In genomic region chr2:106973959-106974639, GRCm38 (mm10) we compare ENCODE assay signal across 7 mouse cellular contexts. TPM values are rescaled to one million over a fixed set of nuclear protein-coding genes. Genes with fewer than 3 reads are reported as not detected.
DNase-seq lines count a peak whose midpoint lies in the region; ATAC-seq lines count a peak whose summit lies in the region.

TSS of gene Arl14ep (minus strand) at chr2:106974424.

- no peaks in the 10 kb centered on the region for H3K9me3 ChIP-seq in embryonic facial prominence, embryonic 12.5 days
- no peaks in the 10 kb centered on the region for H3K9me3 ChIP-seq in limb, embryonic 11.5 days (ENCODE audit: control insufficient read depth, low read length)
- H3K9me3 ChIP-seq in midbrain, embryonic 14.5 days (ENCODE audit: control insufficient read depth, low read length) = no peaks in the 10 kb centered on the region

- H3K4me1 ChIP-seq in embryonic facial prominence, embryonic 12.5 days = peaks cover 16% of the 10 kb centered on the region
- no peaks in the 10 kb centered on the region for H3K4me1 ChIP-seq in limb, embryonic 11.5 days (ENCODE audit: control insufficient read depth, insufficient read depth, low read length)
- H3K4me1 ChIP-seq in midbrain, embryonic 14.5 days (ENCODE audit: control insufficient read depth, insufficient read depth, low read length) = peaks cover 14% of the 10 kb centered on the region

- no peaks in the 10 kb centered on the region for H3K27me3 ChIP-seq in embryonic facial prominence, embryonic 12.5 days
- no peaks in the 10 kb centered on the region for H3K27me3 ChIP-seq in limb, embryonic 11.5 days (ENCODE audit: control insufficient read depth, insufficient read depth, low read length)
- no peaks in the 10 kb centered on the region for H3K27me3 ChIP-seq in midbrain, embryonic 14.5 days (ENCODE audit: control insufficient read depth, insufficient read depth, low read length)

- under 1% methylated on average over 36 of the region's 36 CpGs for WGBS in embryonic facial prominence, embryonic 12.5 days
- under 1% methylated on average over 36 of the region's 36 CpGs for WGBS in limb, embryonic 11.5 days
- under 1% methylated on average over 36 of the region's 36 CpGs for WGBS in midbrain, embryonic 14.5 days

- H3K9ac ChIP-seq in embryonic facial prominence, embryonic 12.5 days = peak within 1 kb of the TSS; percentile 70
- H3K9ac ChIP-seq in limb, embryonic 11.5 days (ENCODE audit: low read length) = peak within 1 kb of the TSS; percentile 97
- peak within 1 kb of the TSS; percentile 93 for H3K9ac ChIP-seq in midbrain, embryonic 14.5 days (replicated peaks; ENCODE audit: low read length)

- H3K27ac ChIP-seq in embryonic facial prominence, embryonic 12.5 days = peak within 1 kb of the TSS; percentile 12; the same call in 1 of the 2 replicates
- H3K27ac ChIP-seq in limb, embryonic 11.5 days (replicated peaks; ENCODE audit: low read depth, low read length) = peak within 1 kb of the TSS; percentile 68; the same call in 1 of the 2 replicates
- H3K27ac ChIP-seq in midbrain, embryonic 14.5 days (replicated peaks; ENCODE audit: low read depth, low read length) = peak within 1 kb of the TSS; percentile 57

- peak within 1 kb of the TSS; percentile 52 for H3K4me2 ChIP-seq in embryonic facial prominence, embryonic 12.5 days (replicated peaks)
- H3K4me2 ChIP-seq in limb, embryonic 11.5 days (ENCODE audit: low read depth, severe bottlenecking) = peak within 1 kb of the TSS; percentile 45
- H3K4me2 ChIP-seq in midbrain, embryonic 14.5 days (ENCODE audit: low read length) = peak within 1 kb of the TSS; percentile 65

- peak within 1 kb of the TSS; percentile 59 for H3K4me3 ChIP-seq in embryonic facial prominence, embryonic 12.5 days
- H3K4me3 ChIP-seq in limb, embryonic 11.5 days (ENCODE audit: low read depth, low read length) = peak within 1 kb of the TSS; percentile 85
- H3K4me3 ChIP-seq in midbrain, embryonic 14.5 days (replicated peaks; ENCODE audit: low read depth, low read length) = peak within 1 kb of the TSS; percentile 88

- 0 out of 2 replicates have a peak, but pooled peaks cover 3% of the 10 kb centered on the region for H3K36me3 ChIP-seq in embryonic facial prominence, embryonic 12.5 days
- no peaks in the 10 kb centered on the region for H3K36me3 ChIP-seq in limb, embryonic 11.5 days (ENCODE audit: control insufficient read depth, insufficient read depth, low read length)
- H3K36me3 ChIP-seq in midbrain, embryonic 14.5 days (ENCODE audit: control insufficient read depth, insufficient read depth, low read length) = 0 out of 2 replicates have a peak, but pooled peaks cover 2% of the 10 kb centered on the region

- DNase-seq in adrenal gland, postnatal 25 days = peak; percentile 84
- DNase-seq in heart, adult 11 months = peak; percentile 99
- peak; percentile 87 for DNase-seq in kidney, adult 18-20 months
- peak; percentile 91 for DNase-seq in limb, embryonic 11.5 days (ENCODE audit: low spot score)
- DNase-seq in midbrain, embryonic 14.5 days = peak; percentile 92
- DNase-seq in spleen, adult 18-20 months = peak; percentile 65 to 73

- peak; percentile 98 for ATAC-seq in embryonic facial prominence, embryonic 12.5 days (ENCODE audit: insufficient number of reproducible peaks, insufficient read depth, low FRiP score, low TSS enrichment)
- peak; percentile 93 for ATAC-seq in limb, embryonic 11.5 days (ENCODE audit: insufficient number of reproducible peaks, low FRiP score, low TSS enrichment, low read depth)
- ATAC-seq in midbrain, embryonic 14.5 days (ENCODE audit: low FRiP score, low TSS enrichment) = peak; percentile 95

RNA-seq across cellular contexts. Expression of gene Arl14ep, which starts in this region (rescaled TPM):
- 39.8 and 45.5 TPM in 2 replicates for total RNA-seq in adrenal gland, postnatal 25 days (2021)
- polyA plus RNA-seq in embryonic facial prominence, embryonic 12.5 days (2016; fragmentation: Nextera tagmentation; extraction: Ambion mirVana) = 62.4 and 65.2 TPM in 2 replicates
- polyA plus RNA-seq in limb, embryonic 11.5 days (2014; fragmentation: Nextera tagmentation; extraction: Ambion mirVana) = 63.1 and 64.9 TPM in 2 replicates
- polyA plus RNA-seq in midbrain, embryonic 14.5 days (2014; fragmentation: Nextera tagmentation; extraction: Ambion mirVana) = 34.8 and 44.6 TPM in 2 replicates

Comparison
In these comparisons a context has a peak if more than half of its experiments do, and no peak if none do; other contexts are left out.
1. Peak in every context shown above with its lines: DNase-seq, ATAC-seq, H3K4me3 ChIP-seq and H3K27ac ChIP-seq.
2. H3K27ac ChIP-seq: peak in every context shown above with its lines; median percentile 68 in limb, embryonic 11.5 days; 57 in midbrain, embryonic 14.5 days; 12 in embryonic facial prominence, embryonic 12.5 days.